In the genomic region with DNA sequence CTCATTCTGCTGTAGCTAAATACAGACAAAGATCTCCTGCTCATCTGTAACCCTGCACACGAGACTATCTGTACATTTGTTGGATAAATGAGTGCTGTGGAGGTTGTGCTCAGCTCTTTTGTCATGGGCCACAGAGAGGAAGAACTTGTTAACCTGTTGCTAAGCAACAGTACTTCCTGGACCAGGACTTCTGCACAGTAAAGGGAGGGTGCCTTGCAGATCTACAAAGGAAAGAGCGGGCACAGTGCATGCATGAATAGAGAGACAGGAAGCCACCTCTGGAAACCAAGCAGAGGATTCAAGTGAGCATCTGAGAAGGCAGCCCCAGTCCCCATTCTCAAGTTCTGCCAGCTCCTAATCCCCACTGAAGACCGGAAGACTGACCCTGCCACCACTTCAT, we compare ENCODE assay signal across 10 mouse cellular contexts. TPM values are rescaled to one million over a fixed set of nuclear protein-coding genes. Genes with fewer than 3 reads are reported as not detected.
DNase-seq lines count a peak whose midpoint lies in the region.
"Had no signal": no experiment of that assay in that cellular context is flagged by ENCODE, and none has a peak within 500 bp of the region (broad histone marks: within the 10 kb centered on the region; RNA-seq: fewer than 3 reads in every experiment).

No protein-coding gene starts in this region.

- peaks cover 15% of the 10 kb centered on the region for H3K4me1 ChIP-seq in embryonic facial prominence, embryonic 10.5 days
- H3K4me1 ChIP-seq in megakaryocyte, embryonic 14.5 days, result peaks cover 19% of the 10 kb centered on the region
- H3K4me1 ChIP-seq: embryonic facial prominence, embryonic 15.5 days had no signal

- H3K27ac ChIP-seq in embryonic facial prominence, embryonic 10.5 days (replicated peaks), result no peak overlapping the region
- H3K27ac ChIP-seq: embryonic facial prominence, embryonic 15.5 days; liver, embryonic 14.5 days had no signal

- H3K27me3 ChIP-seq in embryonic facial prominence, embryonic 10.5 days (replicated peaks; ENCODE audit: low read depth, poor library complexity, severe bottlenecking), result no peaks in the 10 kb centered on the region
- H3K27me3 ChIP-seq in megakaryocyte, embryonic 14.5 days (replicated peaks), result peaks cover 9% of the 10 kb centered on the region
- H3K27me3 ChIP-seq: embryonic facial prominence, embryonic 15.5 days had no signal

- H3K36me3 ChIP-seq in embryonic facial prominence, embryonic 10.5 days (replicated peaks), result no peaks in the 10 kb centered on the region
- no peaks in the 10 kb centered on the region for H3K36me3 ChIP-seq in megakaryocyte, embryonic 14.5 days (replicated peaks; ENCODE audit: low read length)
- H3K36me3 ChIP-seq: embryonic facial prominence, embryonic 15.5 days had no signal

- H3K9me3 ChIP-seq in embryonic facial prominence, embryonic 10.5 days, result no peaks in the 10 kb centered on the region
- no peaks in the 10 kb centered on the region for H3K9me3 ChIP-seq in megakaryocyte, embryonic 14.5 days
- H3K9me3 ChIP-seq: embryonic facial prominence, embryonic 15.5 days had no signal

- no peak overlapping the region for H3K4me3 ChIP-seq in embryonic facial prominence, embryonic 10.5 days
- H3K4me3 ChIP-seq in megakaryocyte, embryonic 14.5 days (replicated peaks), result peak overlapping the region; percentile 39
- H3K4me3 ChIP-seq: embryonic facial prominence, embryonic 15.5 days had no signal

- 34% methylated on average over 3 of the region's 3 CpGs for WGBS in embryonic facial prominence, embryonic 10.5 days

- peak; percentile 27 for DNase-seq in lung, postnatal 25 days (ENCODE audit: low spot score)
- no peak for DNase-seq in lung, postnatal 14 days
- DNase-seq in embryonic facial prominence, embryonic 10.5 days (ENCODE audit: low spot score), result peak; percentile 22
- peak; percentile 50 for DNase-seq in thymus, postnatal 25 days
- no peak for DNase-seq in frontal cortex, adult 2 months (ENCODE audit: extremely low spot score in 1 of 2, low spot score in 1 of 2)
- DNase-seq in cerebellum, postnatal 10 days, result no peak
- no peak for DNase-seq in urinary bladder, postnatal 10 days (ENCODE audit: low spot score)

RNA-seq across cellular contexts. Expression of gene Fam120a, which starts 27.1 kb away (rescaled TPM):
- polyA plus RNA-seq in embryonic facial prominence, embryonic 10.5 days (2016; fragmentation: Nextera tagmentation; extraction: Ambion mirVana), result 16.0 and 16.7 TPM in 2 replicates
- polyA plus RNA-seq in megakaryocyte, embryonic 14.5 days (2012; ENCODE audit: insufficient read depth, low replicate concordance), result 60.7 and 71.7 TPM in 2 replicates
- polyA plus RNA-seq in frontal cortex, adult 2 months (2012; rRNA removed), result 92.2 and 92.6 TPM in 2 replicates

Comparison
In these comparisons a context has a peak if more than half of its experiments do, and no peak if none do; other contexts are left out.
1. DNase-seq: peak in lung, postnatal 25 days (single experiment), embryonic facial prominence, embryonic 10.5 days (single experiment) and thymus, postnatal 25 days (single experiment); none in lung, postnatal 14 days (single experiment), frontal cortex, adult 2 months (0 of 2), cerebellum, postnatal 10 days (0 of 2) and urinary bladder, postnatal 10 days (single experiment).